Mouse (Mus musculus) T-cell, adult 66 days (primary cell): ENCODE results near the gene Etd. TPM values are rescaled to one million over a fixed set of nuclear protein-coding genes. Genes with fewer than 3 reads are reported as not detected.

Experiments
- total RNA-seq, 2 experiments: library from RNA; stranded (reverse); gene quantifications; 3 replicates in 1 of 2; 4 replicates in 1 of 2; pipeline ENCODE4 v1.2.4; 2023

Etd gene
- total RNA-seq: not detected

DNA sequence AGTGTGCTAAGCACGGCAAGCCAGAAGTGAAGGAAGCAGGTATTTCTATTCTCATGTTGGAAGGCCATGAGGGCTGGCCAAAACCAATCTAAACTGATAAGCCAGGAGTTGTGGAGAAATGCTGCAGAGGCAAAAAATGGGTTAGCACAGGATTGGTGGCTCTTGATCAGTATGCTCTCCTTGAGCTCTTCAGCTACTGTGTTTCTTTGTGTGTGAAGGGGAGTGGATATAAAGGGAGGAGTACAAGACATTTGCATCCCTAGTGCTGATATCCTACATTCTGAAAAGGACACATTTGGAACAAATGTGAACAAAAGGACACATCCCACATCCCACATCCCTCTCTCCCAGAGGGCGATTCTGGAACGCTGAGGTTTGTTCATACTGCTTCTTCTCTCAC, at the start of gene Etd:
Gene Etd (plus strand): TSS at position 301 of the 400 bp plus-strand sequence.

Other genes starting within 250 kb of the Etd start
- gene Plac1, start 194.8 kb upstream of the Etd start, total RNA-seq: not detected
- gene Fam122b, start 165.1 kb upstream of the Etd start, total RNA-seq: 1 to 10 TPM; 8.9 TPM
- gene Fam122c, start 161.5 kb upstream of the Etd start, total RNA-seq: not detected
- 1 to 10 TPM; 7.9 to 9.8 TPM for gene Mospd1, start 64.4 kb upstream of the Etd start, total RNA-seq
- gene Rtl8c, start 173.1 kb downstream of the Etd start, total RNA-seq: 10 to 100 TPM in 1 of 2 experiments, 1 to 10 TPM in 1; 8.3 to 16.5 TPM
- not detected for gene Gm14597, start 174.1 kb downstream of the Etd start, total RNA-seq
- gene Rtl8a, start 208.8 kb downstream of the Etd start, total RNA-seq: 10 to 100 TPM; 27.7 to 50.5 TPM
- 10 to 100 TPM; 26.0 to 36.7 TPM for gene Rtl8b, start 235.5 kb downstream of the Etd start, total RNA-seq